Mouse (Mus musculus) liver, embryonic 16.5 days (tissue): Measurements from ENCODE around the gene Inka2. TPM values are rescaled to one million over a fixed set of nuclear protein-coding genes. Genes with fewer than 3 reads are reported as not detected.

ENCODE experiments used
- ATAC-seq: fragments of 200-750 bp; cut with Nextera tagmentation; 2 replicates; pipeline ENCODE4 v1.8.0; 2017; ENCODE audit warnings: low read depth, mild to moderate bottlenecking, moderate number of reproducible peaks, moderate library complexity
- H3K27ac ChIP-seq: fragments of 300-500 bp; sonication (generic); 2 replicates; pipeline ENCODE4 v1.5.1; 2014; ENCODE audit warnings: mild to moderate bottlenecking, low read length
- H3K27me3 ChIP-seq: fragments of 300-500 bp; sonication (generic); 2 replicates; pipeline ENCODE4 v1.6.1; 2014; ENCODE audit warnings: low read depth, low read length, mixed read lengths; ENCODE audit not compliant: control insufficient read depth, insufficient read depth
- H3K36me3 ChIP-seq: fragments of 300-500 bp; sonication (generic); 2 replicates; pipeline ENCODE4 v1.6.1; 2014; ENCODE audit warnings: mild to moderate bottlenecking; ENCODE audit not compliant: control insufficient read depth, insufficient read depth
- H3K4me1 ChIP-seq: fragments of 300-500 bp; sonication (generic); 2 replicates; pipeline ENCODE4 v1.6.1; 2014; ENCODE audit warnings: low read depth, low read length, mixed read lengths; ENCODE audit not compliant: control insufficient read depth
- H3K4me2 ChIP-seq: fragments of 300-500 bp; sonication (generic); 2 replicates; pipeline ENCODE4 v1.6.1; 2014; ENCODE audit warnings: low read depth, low read length, mixed read lengths
- H3K4me3 ChIP-seq: fragments of 300-500 bp; sonication (generic); 2 replicates; pipeline ENCODE4 v1.5.1; 2014; ENCODE audit warnings: low read depth, mild to moderate bottlenecking, low read length
- H3K9ac ChIP-seq: fragments of 300-500 bp; sonication (generic); 2 replicates; pipeline ENCODE4 v1.6.1; 2014; ENCODE audit warnings: low read depth, low read length
- H3K9me3 ChIP-seq: fragments of 300-500 bp; sonication (generic); replicated peaks from 2 replicates; pipeline ENCODE4 v1.6.1; 2016; ENCODE audit warnings: low read length; ENCODE audit not compliant: control insufficient read depth
- WGBS: fragments of 180-500 bp; shearing (Covaris S2); extraction: QIAGEN DNeasy Blood & Tissue Kit; methylation state at CpG from one replicate; pipeline ENCODE4 v1.1.7; 2014; ENCODE audit not compliant: insufficient replicate concordance; 5-methylcytosine and 5-hydroxymethylcytosine counted together
- polyA plus RNA-seq: library from polyadenylated mRNA; unstranded; fragments of >200 nt; fragmentation: Nextera tagmentation; extraction: Ambion mirVana; gene quantifications from 2 replicates; pipeline ENCODE4 v1.2.1, GENCODE M21; 2015

Gene Inka2
- polyA plus RNA-seq, 1 experiment from 2014 or later, result 0.28 TPM

- Histone ChIP-seq H3K4me3 (no peak overlapping the region), H3K4me2 (no peak overlapping the region), H3K27me3 (no peaks in the 10 kb centered on the region), H3K9ac (no peak overlapping the region), H3K9me3 (no peaks in the 10 kb centered on the region), H3K27ac (no peak overlapping the region), H3K4me1 (no peaks in the 10 kb centered on the region), H3K36me3 (no peaks in the 10 kb centered on the region)
- 64% methylated on average over 1 of the region's 1 CpGs for WGBS
- ATAC-seq, result no peak
Observed at GRCm38 (mm10) chr3:105670801-105671200, 33.6 kb upstream of the Inka2 start.

- 23% methylated on average over 7 of the region's 7 CpGs for WGBS
- no peak overlapping the region for H3K9ac ChIP-seq
- H3K27me3 ChIP-seq, result no peaks in the 10 kb centered on the region
- H3K4me3 ChIP-seq, result no peak overlapping the region
- peaks cover 15% of the 10 kb centered on the region for H3K36me3 ChIP-seq
- no peak overlapping the region for H3K4me2 ChIP-seq
- H3K9me3 ChIP-seq, result no peaks in the 10 kb centered on the region
- H3K27ac ChIP-seq, result no peak overlapping the region
- ATAC-seq, result 0 out of 2 replicates have a peak, but pooled peaks have one; percentile 11
- no peaks in the 10 kb centered on the region for H3K4me1 ChIP-seq
Observed at GRCm38 (mm10) chr3:105674595-105675218, 29.7 kb upstream of the Inka2 start.

GRCm38 (mm10) chr3:105675932-105676331 lies 28.5 kb upstream of the Inka2 start:
- no peaks in the 10 kb centered on the region for H3K4me1 ChIP-seq
- no peaks in the 10 kb centered on the region for H3K27me3 ChIP-seq
- 28% methylated on average over 2 of the region's 2 CpGs for WGBS
- H3K36me3 ChIP-seq, result peaks cover 18% of the 10 kb centered on the region
- H3K4me2 ChIP-seq, result no peak overlapping the region
- H3K9ac ChIP-seq, result no peak overlapping the region
- ATAC-seq, result no peak
- H3K9me3 ChIP-seq, result no peaks in the 10 kb centered on the region
- H3K27ac ChIP-seq, result no peak overlapping the region
- no peak overlapping the region for H3K4me3 ChIP-seq

GRCm38 (mm10) chr3:105680346-105680745 lies 24.1 kb upstream of the Inka2 start:
- H3K4me3 ChIP-seq, result no peak overlapping the region
- no peak overlapping the region for H3K9ac ChIP-seq
- H3K27ac ChIP-seq, result no peak overlapping the region
- WGBS, result 86% methylated on average over 7 of the region's 7 CpGs
- no peaks in the 10 kb centered on the region for H3K9me3 ChIP-seq
- H3K4me1 ChIP-seq, result no peaks in the 10 kb centered on the region
- ATAC-seq, result no peak
- no peak overlapping the region for H3K4me2 ChIP-seq
- no peaks in the 10 kb centered on the region for H3K27me3 ChIP-seq
- peaks cover 33% of the 10 kb centered on the region for H3K36me3 ChIP-seq

GRCm38 (mm10) chr3:105686394-105687323 lies 17.7 kb upstream of the Inka2 start:
- Histone ChIP-seq H3K27me3 (no peaks in the 10 kb centered on the region), H3K4me3 (peak overlapping the region; percentile 100), H3K9me3 (no peaks in the 10 kb centered on the region), H3K9ac (peak overlapping the region; percentile 98), H3K27ac (peak overlapping the region; percentile 87), H3K36me3 (peaks cover 13% of the 10 kb centered on the region), H3K4me1 (peaks cover 14% of the 10 kb centered on the region), H3K4me2 (peak overlapping the region; percentile 84)
- WGBS, result 4% methylated on average over 60 of the region's 60 CpGs
- ATAC-seq, result peak; percentile 33

- H3K27ac ChIP-seq, result peak within 1 kb of the TSS; percentile 87
- H3K9ac ChIP-seq, result peak within 1 kb of the TSS; percentile 98
- H3K9me3 ChIP-seq, result no peaks in the 10 kb centered on the region
- H3K4me1 ChIP-seq, result peaks cover 14% of the 10 kb centered on the region
- H3K36me3 ChIP-seq, result peaks cover 13% of the 10 kb centered on the region
- peak; percentile 93 for ATAC-seq
- WGBS, result under 1% methylated on average over 72 of the region's 72 CpGs
- H3K4me2 ChIP-seq, result peak within 1 kb of the TSS; percentile 84
- peak within 1 kb of the TSS; percentile 100 for H3K4me3 ChIP-seq
- no peaks in the 10 kb centered on the region for H3K27me3 ChIP-seq
Observed at GRCm38 (mm10) chr3:105687324-105688060, 16.9 kb upstream of the Inka2 start, which contains the start of gene Ddx20. Gene Ddx20, minus strand, starts transcription at chr3:105687574.

GRCm38 (mm10) chr3:105688536-105688935 lies 15.9 kb upstream of the Inka2 start:
- no peak for ATAC-seq
- no peaks in the 10 kb centered on the region for H3K9me3 ChIP-seq
- H3K4me2 ChIP-seq, result peak overlapping the region; percentile 84
- H3K27me3 ChIP-seq, result peaks cover 8% of the 10 kb centered on the region; the same call in 1 of the 2 replicates
- 36% methylated on average over 2 of the region's 2 CpGs for WGBS
- no peak overlapping the region for H3K9ac ChIP-seq
- H3K27ac ChIP-seq, result no peak overlapping the region
- no peak overlapping the region for H3K4me3 ChIP-seq
- H3K36me3 ChIP-seq, result peaks cover 5% of the 10 kb centered on the region
- H3K4me1 ChIP-seq, result peaks cover 14% of the 10 kb centered on the region

GRCm38 (mm10) chr3:105693327-105694080 lies 10.9 kb upstream of the Inka2 start:
- H3K9ac ChIP-seq, result no peak overlapping the region
- H3K4me2 ChIP-seq, result no peak overlapping the region
- H3K4me3 ChIP-seq, result no peak overlapping the region
- H3K27ac ChIP-seq, result no peak overlapping the region
- no peaks in the 10 kb centered on the region for H3K36me3 ChIP-seq
- 60% methylated on average over 14 of the region's 14 CpGs for whole genome bisulfite sequencing
- H3K4me1 ChIP-seq, result peaks cover 7% of the 10 kb centered on the region
- ATAC-seq, result no peak
- H3K9me3 ChIP-seq, result no peaks in the 10 kb centered on the region
- H3K27me3 ChIP-seq, result peaks cover 41% of the 10 kb centered on the region
